Mouse (Mus musculus): ENCODE measurements at regions not wholly inside any gene's neighbourhood (a gene's known extent, or its start where the extent isn't known, plus 50 kb on each side); places are given as distances from the start of the nearest gene placed in this dataset.

GRCm38 (mm10) chr9:8443315-8443714 lies 100.6 kb upstream of the Trpc6 start:
- 88% methylated on average over 2 of the region's 2 CpGs for WGBS
- ATAC-seq (replicated peaks; ENCODE audit: low FRiP score) (no peak), DNase-seq (ENCODE audit: low spot score) (no peak)
- H3K4me3 ChIP-seq (ENCODE audit: low read depth, low read length) = no peak overlapping the region
- no peaks in the 10 kb centered on the region for H3K27me3 ChIP-seq (ENCODE audit: control insufficient read depth, insufficient read depth, low read length)
- H3K4me2 ChIP-seq (ENCODE audit: low read depth, low read length, severe bottlenecking) = no peak overlapping the region
- H3K36me3 ChIP-seq (ENCODE audit: control insufficient read depth, insufficient read depth, low read length) = no peaks in the 10 kb centered on the region
- H3K4me1 ChIP-seq (replicated peaks; ENCODE audit: control insufficient read depth, insufficient read depth, low read length) = no peaks in the 10 kb centered on the region
- H3K27ac ChIP-seq (ENCODE audit: low read depth, low read length) = no peak overlapping the region
- H3K9me3 ChIP-seq (ENCODE audit: control insufficient read depth, low read length) = no peaks in the 10 kb centered on the region
- no peak overlapping the region for H3K9ac ChIP-seq (ENCODE audit: low read length)

- no peaks in the 10 kb centered on the region for H3K27me3 ChIP-seq (ENCODE audit: control insufficient read depth, insufficient read depth, low read length)
- no peaks in the 10 kb centered on the region for H3K4me1 ChIP-seq (replicated peaks; ENCODE audit: control insufficient read depth, insufficient read depth, low read length)
- H3K9me3 ChIP-seq (ENCODE audit: control insufficient read depth, low read length) = no peaks in the 10 kb centered on the region
- H3K9ac ChIP-seq (ENCODE audit: low read length) = no peak overlapping the region
- DNase-seq (ENCODE audit: low spot score) = no peak
- no peak overlapping the region for H3K4me3 ChIP-seq (ENCODE audit: low read depth, low read length)
- no peaks in the 10 kb centered on the region for H3K36me3 ChIP-seq (ENCODE audit: control insufficient read depth, insufficient read depth, low read length)
- no peak overlapping the region for H3K27ac ChIP-seq (ENCODE audit: low read depth, low read length)
- H3K4me2 ChIP-seq (ENCODE audit: low read depth, low read length, severe bottlenecking) = no peak overlapping the region
- ATAC-seq (replicated peaks; ENCODE audit: low FRiP score) = no peak
Measured at GRCm38 (mm10) chr9:8451471-8451870, 92.5 kb upstream of the Trpc6 start.

- no peak for DNase-seq (ENCODE audit: low spot score)
- Histone ChIP-seq H3K27me3 (ENCODE audit: control insufficient read depth, insufficient read depth, low read length) (no peaks in the 10 kb centered on the region), H3K9ac (ENCODE audit: low read length) (no peak overlapping the region), H3K9me3 (ENCODE audit: control insufficient read depth, low read length) (no peaks in the 10 kb centered on the region), H3K36me3 (ENCODE audit: control insufficient read depth, insufficient read depth, low read length) (no peaks in the 10 kb centered on the region), H3K4me2 (ENCODE audit: low read depth, low read length, severe bottlenecking) (no peak overlapping the region), H3K4me1 (replicated peaks; ENCODE audit: control insufficient read depth, insufficient read depth, low read length) (no peaks in the 10 kb centered on the region), H3K4me3 (ENCODE audit: low read depth, low read length) (no peak overlapping the region), H3K27ac (ENCODE audit: low read depth, low read length) (no peak overlapping the region)
- ATAC-seq (replicated peaks; ENCODE audit: low FRiP score) = no peak
Measured at GRCm38 (mm10) chr9:8453591-8453990, 90.4 kb upstream of the Trpc6 start.

- Histone ChIP-seq H3K27ac (ENCODE audit: low read depth, low read length) (no peak overlapping the region), H3K4me2 (ENCODE audit: low read depth, low read length, severe bottlenecking) (no peak overlapping the region), H3K4me3 (ENCODE audit: low read depth, low read length) (no peak overlapping the region), H3K9me3 (ENCODE audit: control insufficient read depth, low read length) (no peaks in the 10 kb centered on the region), H3K9ac (ENCODE audit: low read length) (no peak overlapping the region), H3K27me3 (ENCODE audit: control insufficient read depth, insufficient read depth, low read length) (no peaks in the 10 kb centered on the region), H3K36me3 (ENCODE audit: control insufficient read depth, insufficient read depth, low read length) (no peaks in the 10 kb centered on the region), H3K4me1 (replicated peaks; ENCODE audit: control insufficient read depth, insufficient read depth, low read length) (no peaks in the 10 kb centered on the region)
- DNase-seq (ENCODE audit: low spot score) (no peak), ATAC-seq (replicated peaks; ENCODE audit: low FRiP score) (no peak)
Measured at GRCm38 (mm10) chr9:8454557-8454956, 89.4 kb upstream of the Trpc6 start.

- Histone ChIP-seq H3K36me3 (ENCODE audit: control insufficient read depth, insufficient read depth, low read length) (no peaks in the 10 kb centered on the region), H3K9ac (ENCODE audit: low read length) (no peak overlapping the region), H3K27ac (ENCODE audit: low read depth, low read length) (no peak overlapping the region), H3K27me3 (ENCODE audit: control insufficient read depth, insufficient read depth, low read length) (no peaks in the 10 kb centered on the region), H3K9me3 (ENCODE audit: control insufficient read depth, low read length) (no peaks in the 10 kb centered on the region), H3K4me1 (replicated peaks; ENCODE audit: control insufficient read depth, insufficient read depth, low read length) (no peaks in the 10 kb centered on the region), H3K4me3 (ENCODE audit: low read depth, low read length) (no peak overlapping the region), H3K4me2 (ENCODE audit: low read depth, low read length, severe bottlenecking) (no peak overlapping the region)
- DNase-seq (ENCODE audit: low spot score) (no peak), ATAC-seq (replicated peaks; ENCODE audit: low FRiP score) (peak; percentile 70; the same call in 1 of the 2 replicates)
- 0% methylated on average over 1 of the region's 1 CpGs for WGBS
Measured at GRCm38 (mm10) chr9:8459084-8459571, 84.8 kb upstream of the Trpc6 start.

- ATAC-seq (replicated peaks; ENCODE audit: low FRiP score) = no peak
- no peak overlapping the region for H3K4me2 ChIP-seq (ENCODE audit: low read depth, low read length, severe bottlenecking)
- no peaks in the 10 kb centered on the region for H3K9me3 ChIP-seq (ENCODE audit: control insufficient read depth, low read length)
- no peaks in the 10 kb centered on the region for H3K4me1 ChIP-seq (replicated peaks; ENCODE audit: control insufficient read depth, insufficient read depth, low read length)
- DNase-seq (ENCODE audit: low spot score) = no peak
- H3K4me3 ChIP-seq (ENCODE audit: low read depth, low read length) = no peak overlapping the region
- H3K36me3 ChIP-seq (ENCODE audit: control insufficient read depth, insufficient read depth, low read length) = no peaks in the 10 kb centered on the region
- H3K9ac ChIP-seq (ENCODE audit: low read length) = no peak overlapping the region
- H3K27ac ChIP-seq (ENCODE audit: low read depth, low read length) = no peak overlapping the region
- no peaks in the 10 kb centered on the region for H3K27me3 ChIP-seq (ENCODE audit: control insufficient read depth, insufficient read depth, low read length)
Measured at GRCm38 (mm10) chr9:8461737-8462136, 82.2 kb upstream of the Trpc6 start.

GRCm38 (mm10) chr9:8462881-8463280 lies 81.1 kb upstream of the Trpc6 start:
- no peak for DNase-seq (ENCODE audit: low spot score)
- Histone ChIP-seq H3K9ac (ENCODE audit: low read length) (no peak overlapping the region), H3K4me3 (ENCODE audit: low read depth, low read length) (no peak overlapping the region), H3K27me3 (ENCODE audit: control insufficient read depth, insufficient read depth, low read length) (no peaks in the 10 kb centered on the region), H3K4me1 (replicated peaks; ENCODE audit: control insufficient read depth, insufficient read depth, low read length) (no peaks in the 10 kb centered on the region), H3K4me2 (ENCODE audit: low read depth, low read length, severe bottlenecking) (no peak overlapping the region), H3K27ac (ENCODE audit: low read depth, low read length) (no peak overlapping the region), H3K9me3 (ENCODE audit: control insufficient read depth, low read length) (no peaks in the 10 kb centered on the region), H3K36me3 (ENCODE audit: control insufficient read depth, insufficient read depth, low read length) (no peaks in the 10 kb centered on the region)
- no peak for ATAC-seq (replicated peaks; ENCODE audit: low FRiP score)
- WGBS = 44% methylated on average over 5 of the region's 5 CpGs

GRCm38 (mm10) chr9:8486525-8486924 lies 57.4 kb upstream of the Trpc6 start:
- DNase-seq (ENCODE audit: low spot score) (no peak), ATAC-seq (replicated peaks; ENCODE audit: low FRiP score) (no peak)
- Histone ChIP-seq H3K4me3 (ENCODE audit: low read depth, low read length) (no peak overlapping the region), H3K9me3 (ENCODE audit: control insufficient read depth, low read length) (no peaks in the 10 kb centered on the region), H3K9ac (ENCODE audit: low read length) (no peak overlapping the region), H3K4me2 (ENCODE audit: low read depth, low read length, severe bottlenecking) (no peak overlapping the region), H3K27me3 (ENCODE audit: control insufficient read depth, insufficient read depth, low read length) (no peaks in the 10 kb centered on the region), H3K4me1 (replicated peaks; ENCODE audit: control insufficient read depth, insufficient read depth, low read length) (no peaks in the 10 kb centered on the region), H3K36me3 (ENCODE audit: control insufficient read depth, insufficient read depth, low read length) (no peaks in the 10 kb centered on the region), H3K27ac (ENCODE audit: low read depth, low read length) (no peak overlapping the region)
- WGBS = 90% methylated on average over 3 of the region's 3 CpGs

- no peak overlapping the region for H3K4me2 ChIP-seq (ENCODE audit: low read depth, low read length, severe bottlenecking)
- no peak overlapping the region for H3K9ac ChIP-seq (ENCODE audit: low read length)
- WGBS = 90% methylated on average over 5 of the region's 5 CpGs
- H3K27me3 ChIP-seq (ENCODE audit: control insufficient read depth, insufficient read depth, low read length) = no peaks in the 10 kb centered on the region
- no peaks in the 10 kb centered on the region for H3K9me3 ChIP-seq (ENCODE audit: control insufficient read depth, low read length)
- H3K27ac ChIP-seq (ENCODE audit: low read depth, low read length) = no peak overlapping the region
- H3K4me1 ChIP-seq (replicated peaks; ENCODE audit: control insufficient read depth, insufficient read depth, low read length) = no peaks in the 10 kb centered on the region
- H3K36me3 ChIP-seq (ENCODE audit: control insufficient read depth, insufficient read depth, low read length) = no peaks in the 10 kb centered on the region
- DNase-seq (ENCODE audit: low spot score) (no peak), ATAC-seq (replicated peaks; ENCODE audit: low FRiP score) (no peak)
- H3K4me3 ChIP-seq (ENCODE audit: low read depth, low read length) = no peak overlapping the region
Measured at GRCm38 (mm10) chr9:8487821-8488220, 56.1 kb upstream of the Trpc6 start.

Measured in forebrain, embryonic 11.5 days (tissue).